Mouse (Mus musculus) forebrain, embryonic 14.5 days (tissue): Measurements from ENCODE around the gene Aco2. TPM values are rescaled to one million over a fixed set of nuclear protein-coding genes. Genes with fewer than 3 reads are reported as not detected.

Experiments used
- polyA plus RNA-seq: library from polyadenylated mRNA; unstranded; fragments of >200 nt; fragmentation: Nextera tagmentation; extraction: Ambion mirVana; gene quantifications from 2 replicates; pipeline ENCODE4 v1.2.1, GENCODE M21; 2014

Aco2 gene
- polyA plus RNA-seq, 1 experiment from 2014 or later = 204 TPM

Other genes with a start within 250 kb of the Aco2 start
- gene L3mbtl2, start 208.4 kb upstream of the Aco2 start, polyA plus RNA-seq = 21.6 and 25.0 TPM in 2 replicates
- 17.0 and 19.8 TPM in 2 replicates for gene Chadl, start 175.0 kb upstream of the Aco2 start, polyA plus RNA-seq
- gene Zc3h7b, start 127.3 kb upstream of the Aco2 start, polyA plus RNA-seq = 49.9 and 65.9 TPM in 2 replicates
- 108 and 118 TPM in 2 replicates for gene Rangap1, start 126.8 kb upstream of the Aco2 start, polyA plus RNA-seq
- gene Tef, start 69.9 kb upstream of the Aco2 start, polyA plus RNA-seq = 15.1 and 18.1 TPM in 2 replicates
- gene Tob2, start 13.5 kb upstream of the Aco2 start, polyA plus RNA-seq = 11.1 and 17.0 TPM in 2 replicates
- gene Phf5a, start 398 bp upstream of the Aco2 start, polyA plus RNA-seq = 153 and 202 TPM in 2 replicates
- 99.6 and 110 TPM in 2 replicates for gene Polr3h, start 53.9 kb downstream of the Aco2 start, polyA plus RNA-seq
- gene Csdc2, start 64.5 kb downstream of the Aco2 start, polyA plus RNA-seq = 72.8 and 110 TPM in 2 replicates
- 92.6 and 93.3 TPM in 2 replicates for gene Pmm1, start 88.6 kb downstream of the Aco2 start, polyA plus RNA-seq
- gene 1700029P11Rik, start 108.2 kb downstream of the Aco2 start, polyA plus RNA-seq = not detected in 2 replicates
- gene Xrcc6, start 115.5 kb downstream of the Aco2 start, polyA plus RNA-seq = 55.4 and 56.9 TPM in 2 replicates
- 33.4 and 39.5 TPM in 2 replicates for gene Desi1, start 161.6 kb downstream of the Aco2 start, polyA plus RNA-seq
- gene Snu13, start 175.3 kb downstream of the Aco2 start, polyA plus RNA-seq = 295 and 348 TPM in 2 replicates
- not detected in 2 replicates for gene 4930407I10Rik, start 186.8 kb downstream of the Aco2 start, polyA plus RNA-seq
- gene Mei1, start 197.7 kb downstream of the Aco2 start, polyA plus RNA-seq = not detected in 2 replicates